Mouse (Mus musculus) liver, embryonic 14.5 days (tissue): ENCODE results near the gene Lmtk2.

ENCODE experiments used
- CTCF ChIP-seq: IDR thresholded peaks from 2 replicates; pipeline ENCODE4 v1.5.1; 2016; ENCODE audit warnings: antibody characterized with exemption, low read depth, control low read depth
- EP300 ChIP-seq: IDR thresholded peaks from 2 replicates; pipeline ENCODE4 v1.6.1; 2016; ENCODE audit warnings: antibody characterized with exemption, low read depth

GRCm38 (mm10) chr5:144204303-144204702 lies 104.1 kb downstream of the Lmtk2 start:
- no peak for TF ChIP-seq CTCF
- no peak for TF ChIP-seq EP300
